24 mouse cellular contexts compared by ENCODE assay signal in genomic region chr2:89117183-89117582, GRCm38 (mm10). TPM values are rescaled to one million over a fixed set of nuclear protein-coding genes. Genes with fewer than 3 reads are reported as not detected.
"Had no signal": no experiment of that assay in that cellular context is flagged by ENCODE, and none has a peak within 500 bp of the region (broad histone marks: within the 10 kb centered on the region; RNA-seq: fewer than 3 reads in every experiment).

Olfr1221 (minus strand) TSS chr2:89117283.

- H3K27me3 ChIP-seq: megakaryocyte, embryonic 14.5 days; midbrain, embryonic 13.5 days; midbrain, embryonic 15.5 days; neural tube, embryonic 12.5 days; stomach, embryonic 15.5 days had no signal

- ATAC-seq: midbrain, embryonic 13.5 days; midbrain, embryonic 15.5 days had no signal

- H3K27ac ChIP-seq: midbrain, embryonic 13.5 days; midbrain, embryonic 15.5 days; neural tube, embryonic 12.5 days; stomach, embryonic 15.5 days; stomach, postnatal 0 days had no signal

- H3K4me2 ChIP-seq: lung, embryonic 14.5 days; midbrain, embryonic 11.5 days; midbrain, embryonic 13.5 days; midbrain, embryonic 15.5 days; neural tube, embryonic 12.5 days; stomach, embryonic 15.5 days had no signal

- DNase-seq: lung, adult 18-20 months; lung, embryonic 14.5 days; lung, postnatal 10 days; lung, postnatal 4 days; right cerebral cortex, postnatal 14 days; thymus, adult 2 months; thymus, postnatal 25 days; thymus, postnatal 4 days had no signal

- H3K4me3 ChIP-seq: megakaryocyte, embryonic 14.5 days; midbrain, embryonic 13.5 days; midbrain, embryonic 15.5 days; neural tube, embryonic 12.5 days; stomach, embryonic 15.5 days had no signal

- H3K9ac ChIP-seq: lung, embryonic 14.5 days; midbrain, embryonic 13.5 days; midbrain, embryonic 15.5 days; neural tube, embryonic 12.5 days; stomach, embryonic 15.5 days had no signal

- H3K4me1 ChIP-seq: megakaryocyte, embryonic 14.5 days; midbrain, embryonic 13.5 days; midbrain, embryonic 15.5 days; neural tube, embryonic 12.5 days; stomach, embryonic 15.5 days had no signal

- H3K36me3 ChIP-seq: midbrain, embryonic 13.5 days; midbrain, embryonic 15.5 days; neural tube, embryonic 12.5 days; stomach, embryonic 15.5 days had no signal

- H3K9me3 ChIP-seq: megakaryocyte, embryonic 14.5 days; midbrain, embryonic 13.5 days; midbrain, embryonic 15.5 days; neural tube, embryonic 12.5 days; stomach, embryonic 15.5 days had no signal

RNA-seq across cellular contexts. Expression of gene Olfr1221, which starts in this region (rescaled TPM):
- total RNA-seq: midbrain, postnatal 0 days; monocyte, adult 5-6 weeks; neutrophil, adult 5-6 weeks had no signal
- polyA plus RNA-seq: liver, embryonic 16.5 days; lung, embryonic 14.5 days; lung, embryonic 16.5 days; midbrain, embryonic 11.5 days; midbrain, embryonic 13.5 days; midbrain, embryonic 15.5 days; midbrain, postnatal 0 days; neural tube, embryonic 12.5 days; neural tube, embryonic 14.5 days; spleen, adult 2 months; stomach, embryonic 15.5 days; stomach, postnatal 0 days; testis, adult 2 months; thymus, adult 2 months; urinary bladder, adult 2 months had no signal
